Mouse (Mus musculus): Measurements from ENCODE around the gene Fam32a. TPM values are rescaled to one million over a fixed set of nuclear protein-coding genes. Genes with fewer than 3 reads are reported as not detected.

Fam32a gene
- polyA plus RNA-seq (2014; fragmentation: Illumina TruSeq; extraction: RNeasy Lipid Tissue Mini Kit (QIAGEN cat#74804); ENCODE audit: low replicate concordance): 52.0 TPM

DNA sequence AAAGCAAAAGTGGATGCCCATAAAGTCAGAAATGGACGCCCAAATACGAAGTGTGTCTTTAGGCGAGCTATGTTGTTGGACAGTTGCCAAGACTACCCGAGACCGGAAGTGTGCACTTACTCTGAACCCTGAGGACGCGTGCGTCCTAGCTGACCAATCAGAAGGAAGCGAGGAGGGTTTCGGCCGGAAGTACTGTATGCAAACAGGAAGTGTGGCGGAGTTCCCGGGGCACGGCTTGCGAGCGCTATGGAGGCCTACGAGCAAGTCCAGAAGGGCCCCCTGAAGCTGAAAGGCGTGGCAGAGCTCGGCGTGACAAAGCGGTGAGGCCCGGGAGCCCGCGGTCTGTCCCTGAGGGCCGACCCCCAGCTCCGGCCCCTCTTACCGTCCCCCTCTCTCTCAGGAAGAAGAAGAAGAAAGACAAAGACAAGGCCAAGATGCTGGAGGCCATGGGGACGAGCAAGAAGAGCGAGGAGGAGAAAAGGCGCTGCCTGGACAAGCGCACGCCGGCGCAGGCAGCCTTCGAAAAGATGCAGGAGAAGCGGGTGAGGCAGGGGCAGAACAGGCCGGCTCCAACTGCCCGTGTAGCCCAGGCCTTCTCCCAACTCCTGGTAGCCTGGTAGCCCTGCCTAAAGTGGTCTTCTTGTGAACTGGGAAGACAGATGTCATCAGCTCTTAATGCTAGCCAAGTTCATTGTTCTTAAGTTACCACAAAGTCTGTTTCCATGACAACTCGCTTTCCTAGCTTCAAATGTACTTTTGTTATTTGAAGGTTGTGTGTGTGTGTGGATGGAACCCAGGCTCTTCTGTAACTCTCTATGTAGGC is at the start of gene Fam32a:
Gene Fam32a, plus strand, starts transcription at position 190 of the 823 bp plus-strand sequence.

DNA sequence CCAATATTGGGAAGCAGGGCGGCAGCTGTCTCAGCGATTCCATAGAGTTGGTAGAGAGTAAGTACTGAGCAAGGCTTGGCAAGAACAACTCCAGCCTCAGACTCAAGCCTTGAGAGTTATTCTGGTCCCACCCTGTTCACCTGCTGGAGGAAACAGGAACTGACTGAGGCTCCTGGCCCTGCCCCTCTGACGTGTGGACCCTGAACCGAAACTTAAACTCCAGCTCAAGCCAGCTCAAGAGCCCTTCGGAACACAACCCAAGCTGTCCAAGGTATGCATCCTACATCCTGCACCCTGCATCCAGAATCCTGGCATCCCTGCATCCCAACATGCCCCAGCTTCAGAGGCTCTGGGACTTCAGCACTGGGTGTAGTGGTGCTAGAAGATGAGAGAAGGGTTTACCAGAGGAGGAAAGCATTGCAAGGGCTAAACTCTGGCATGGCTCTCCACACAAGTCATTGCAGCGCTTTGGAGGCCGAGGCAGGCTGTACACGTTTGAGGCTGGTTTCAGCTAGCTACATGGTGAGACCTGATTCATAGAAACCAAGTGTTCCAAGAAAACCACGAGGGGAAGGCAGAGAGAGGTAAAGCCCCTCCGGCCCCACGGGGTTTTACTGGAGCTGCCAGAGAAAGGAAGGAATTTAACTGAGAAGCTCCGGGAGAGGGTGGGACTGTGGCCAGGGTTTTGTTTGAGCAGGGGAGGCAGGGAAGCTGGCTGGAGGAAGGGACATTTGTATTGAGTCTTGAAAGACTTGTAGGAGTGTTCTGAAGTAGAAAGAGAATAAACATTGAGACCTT is 29.9 kb upstream of the Fam32a start, which contains the start of gene Hsh2d:
Gene Hsh2d, plus strand, starts transcription at position 222 of the 798 bp plus-strand sequence.

DNA sequence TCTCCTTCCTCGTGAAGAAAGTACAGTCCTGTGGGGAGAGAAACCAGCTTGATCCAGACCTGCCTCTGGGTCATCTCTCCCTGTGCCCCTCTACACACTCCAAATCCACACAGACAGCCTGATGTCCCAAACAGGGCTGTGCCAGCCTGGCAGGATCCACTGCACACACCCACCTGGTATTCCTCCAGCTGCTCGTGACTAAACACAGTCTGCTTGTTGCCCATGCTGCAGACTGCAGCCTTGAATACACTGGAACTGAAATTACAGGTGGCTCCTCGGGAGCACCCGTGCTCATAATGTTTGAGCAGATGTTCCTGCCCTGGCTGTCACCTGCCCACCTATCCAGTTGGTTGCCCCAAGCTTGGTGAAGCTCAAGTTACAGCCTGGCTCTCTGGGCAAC is 6.8 kb upstream of the Fam32a start, which contains the start of gene Cib3:
Gene Cib3, minus strand, starts transcription at position 87 of the 400 bp plus-strand sequence.

GRCm38 (mm10) chr8:72213536-72213935 is 6.0 kb upstream of the Fam32a start, which contains the start of gene Gm11034:
TSS of gene Gm11034 (minus strand) at chr8:72213636.

GRCm38 (mm10) chr8:72239499-72240402 is 20.2 kb downstream of the Fam32a start, which contains the start of gene Ap1m1:
TSS of gene Ap1m1 (plus strand) at chr8:72240018.

Other genes with a start within 250 kb of the Fam32a start
- gene Cyp4f18, start 210.1 kb upstream of the Fam32a start, polyA plus RNA-seq (2014; fragmentation: Illumina TruSeq; extraction: RNeasy Lipid Tissue Mini Kit (QIAGEN cat#74804); ENCODE audit: low replicate concordance): not detected
- gene Olfr372, start 178.5 kb upstream of the Fam32a start, polyA plus RNA-seq (2014; fragmentation: Illumina TruSeq; extraction: RNeasy Lipid Tissue Mini Kit (QIAGEN cat#74804); ENCODE audit: low replicate concordance): not detected
- gene Olfr373, start 136.6 kb upstream of the Fam32a start, polyA plus RNA-seq (2014; fragmentation: Illumina TruSeq; extraction: RNeasy Lipid Tissue Mini Kit (QIAGEN cat#74804); ENCODE audit: low replicate concordance): not detected
- gene Olfr374, start 112.7 kb upstream of the Fam32a start, polyA plus RNA-seq (2014; fragmentation: Illumina TruSeq; extraction: RNeasy Lipid Tissue Mini Kit (QIAGEN cat#74804); ENCODE audit: low replicate concordance): not detected
- gene Tpm4, start 84.8 kb upstream of the Fam32a start, polyA plus RNA-seq (2014; fragmentation: Illumina TruSeq; extraction: RNeasy Lipid Tissue Mini Kit (QIAGEN cat#74804); ENCODE audit: low replicate concordance): 220 TPM
- gene Rab8a, start 58.5 kb upstream of the Fam32a start, polyA plus RNA-seq (2014; fragmentation: Illumina TruSeq; extraction: RNeasy Lipid Tissue Mini Kit (QIAGEN cat#74804); ENCODE audit: low replicate concordance): 96.5 TPM
- 1.3 TPM for gene Hsh2d, start 30.1 kb upstream of the Fam32a start, polyA plus RNA-seq (2014; fragmentation: Illumina TruSeq; extraction: RNeasy Lipid Tissue Mini Kit (QIAGEN cat#74804); ENCODE audit: low replicate concordance)
- gene Cib3, start 6.9 kb upstream of the Fam32a start, polyA plus RNA-seq (2014; fragmentation: Illumina TruSeq; extraction: RNeasy Lipid Tissue Mini Kit (QIAGEN cat#74804); ENCODE audit: low replicate concordance): 0.19 TPM
- gene Gm11034, start 6.1 kb upstream of the Fam32a start, polyA plus RNA-seq (2014; fragmentation: Illumina TruSeq; extraction: RNeasy Lipid Tissue Mini Kit (QIAGEN cat#74804); ENCODE audit: low replicate concordance): not detected
- gene Ap1m1, start 20.3 kb downstream of the Fam32a start, polyA plus RNA-seq (2014; fragmentation: Illumina TruSeq; extraction: RNeasy Lipid Tissue Mini Kit (QIAGEN cat#74804); ENCODE audit: low replicate concordance): 7.0 TPM
- gene Gm10282, start 85.5 kb downstream of the Fam32a start, polyA plus RNA-seq (2014; fragmentation: Illumina TruSeq; extraction: RNeasy Lipid Tissue Mini Kit (QIAGEN cat#74804); ENCODE audit: low replicate concordance): 0.67 TPM
- gene Klf2, start 99.3 kb downstream of the Fam32a start, polyA plus RNA-seq (2014; fragmentation: Illumina TruSeq; extraction: RNeasy Lipid Tissue Mini Kit (QIAGEN cat#74804); ENCODE audit: low replicate concordance): 4.8 TPM
- 33.9 TPM for gene Eps15l1, start 201.7 kb downstream of the Fam32a start, polyA plus RNA-seq (2014; fragmentation: Illumina TruSeq; extraction: RNeasy Lipid Tissue Mini Kit (QIAGEN cat#74804); ENCODE audit: low replicate concordance)
- not detected for gene Calr3, start 224.1 kb downstream of the Fam32a start, polyA plus RNA-seq (2014; fragmentation: Illumina TruSeq; extraction: RNeasy Lipid Tissue Mini Kit (QIAGEN cat#74804); ENCODE audit: low replicate concordance)
- gene 1700030K09Rik, start 224.2 kb downstream of the Fam32a start, polyA plus RNA-seq (2014; fragmentation: Illumina TruSeq; extraction: RNeasy Lipid Tissue Mini Kit (QIAGEN cat#74804); ENCODE audit: low replicate concordance): 0.37 TPM

All from small intestine, adult 10 weeks (tissue).